Mouse (Mus musculus) stomach, embryonic 15.5 days (tissue): Measurements from ENCODE around the gene Bcl7c. TPM values are rescaled to one million over a fixed set of nuclear protein-coding genes. Genes with fewer than 3 reads are reported as not detected.

ENCODE experiments used
- microRNA counts: library from miRNA; unstranded; fragments of <30 nt; microRNA quantifications from one replicate; lab custom pipeline; 2016
- microRNA-seq: library from miRNA; unstranded; fragments of <30 nt; microRNA quantifications from one replicate; pipeline ENCODE4, GENCODE M21; 2016
- polyA plus RNA-seq: library from polyadenylated mRNA; unstranded; fragments of >200 nt; fragmentation: Nextera tagmentation; extraction: Ambion mirVana; gene quantifications from 2 replicates; pipeline ENCODE4 v1.2.1, GENCODE M21; 2015

Gene Bcl7c
- polyA plus RNA-seq, 1 experiment from 2014 or later: 59.3 TPM

MicroRNAs within 50 kb of the gene (microRNA counts, 519-probe panel; counts per million panel counts)
- 2,264 counts per million, percentile 39 among the panel's probes with 10 or more counts for microRNA mmu-miR-762 (lab: Ali Mortazavi, UCI)

Small RNAs within 50 kb of the gene (microRNA-seq; reads per million reads assigned to microRNA genes)
- gene Mir762: not detected

Other genes starting within 250 kb of the Bcl7c start
- gene Prr14, start 249.3 kb downstream of the Bcl7c start, polyA plus RNA-seq: 38.6 and 38.8 TPM in 2 replicates
- 12.2 and 13.8 TPM in 2 replicates for gene Fbrs, start 229.7 kb downstream of the Bcl7c start, polyA plus RNA-seq
- gene Srcap, start 196.9 kb downstream of the Bcl7c start, polyA plus RNA-seq: 49.7 and 55.4 TPM in 2 replicates
- 13.4 and 14.8 TPM in 2 replicates for gene Gm42715, start 189.3 kb downstream of the Bcl7c start, polyA plus RNA-seq
- 5.6 and 6.0 TPM in 2 replicates for gene Tmem265, start 147.5 kb downstream of the Bcl7c start, polyA plus RNA-seq
- gene Phkg2, start 135.6 kb downstream of the Bcl7c start, polyA plus RNA-seq: 37.1 and 37.5 TPM in 2 replicates
- 5.8 and 7.2 TPM in 2 replicates for gene Ccdc189, start 120.3 kb downstream of the Bcl7c start, polyA plus RNA-seq
- 37.8 and 42.0 TPM in 2 replicates for gene Rnf40, start 120.2 kb downstream of the Bcl7c start, polyA plus RNA-seq
- 9.4 and 10.3 TPM in 2 replicates for gene Zfp629, start 93.1 kb downstream of the Bcl7c start, polyA plus RNA-seq
- 15.6 and 17.0 TPM in 2 replicates for gene Ctf1, start 3.8 kb upstream of the Bcl7c start, polyA plus RNA-seq
- gene Ctf2, start 23.2 kb upstream of the Bcl7c start, polyA plus RNA-seq: 0.24 and 0.26 TPM in 2 replicates
- 3.8 and 4.8 TPM in 2 replicates for gene Fbxl19, start 35.6 kb upstream of the Bcl7c start, polyA plus RNA-seq
- gene Orai3, start 60.9 kb upstream of the Bcl7c start, polyA plus RNA-seq: 29.2 and 29.6 TPM in 2 replicates
- 21.1 and 25.0 TPM in 2 replicates for gene Setd1a, start 67.7 kb upstream of the Bcl7c start, polyA plus RNA-seq
- not detected in 2 replicates for gene Gm49388, start 76.7 kb upstream of the Bcl7c start, polyA plus RNA-seq
- 27.4 and 31.8 TPM in 2 replicates for gene Hsd3b7, start 91.7 kb upstream of the Bcl7c start, polyA plus RNA-seq
- gene Stx4a, start 115.4 kb upstream of the Bcl7c start, polyA plus RNA-seq: 45.3 and 48.1 TPM in 2 replicates
- 3.2 and 3.4 TPM in 2 replicates for gene Stx1b, start 115.6 kb upstream of the Bcl7c start, polyA plus RNA-seq
- 9.1 and 10.9 TPM in 2 replicates for gene Zfp646, start 167.3 kb upstream of the Bcl7c start, polyA plus RNA-seq
- 14.6 and 16.7 TPM in 2 replicates for gene Zfp668, start 167.9 kb upstream of the Bcl7c start, polyA plus RNA-seq
- gene Prss53, start 182.0 kb upstream of the Bcl7c start, polyA plus RNA-seq: 1.7 and 1.8 TPM in 2 replicates
- not detected in 2 replicates for gene Gm21974, start 186.5 kb upstream of the Bcl7c start, polyA plus RNA-seq
- gene Vkorc1, start 186.7 kb upstream of the Bcl7c start, polyA plus RNA-seq: 186 and 190 TPM in 2 replicates
- 145 and 157 TPM in 2 replicates for gene Bckdk, start 195.1 kb upstream of the Bcl7c start, polyA plus RNA-seq
- 35.0 and 35.6 TPM in 2 replicates for gene Kat8, start 203.6 kb upstream of the Bcl7c start, polyA plus RNA-seq
- gene Prss8, start 221.2 kb upstream of the Bcl7c start, polyA plus RNA-seq: 61.2 and 70.2 TPM in 2 replicates
- gene Prss36, start 237.8 kb upstream of the Bcl7c start, polyA plus RNA-seq: 10.8 and 10.9 TPM in 2 replicates